In the genomic region with DNA sequence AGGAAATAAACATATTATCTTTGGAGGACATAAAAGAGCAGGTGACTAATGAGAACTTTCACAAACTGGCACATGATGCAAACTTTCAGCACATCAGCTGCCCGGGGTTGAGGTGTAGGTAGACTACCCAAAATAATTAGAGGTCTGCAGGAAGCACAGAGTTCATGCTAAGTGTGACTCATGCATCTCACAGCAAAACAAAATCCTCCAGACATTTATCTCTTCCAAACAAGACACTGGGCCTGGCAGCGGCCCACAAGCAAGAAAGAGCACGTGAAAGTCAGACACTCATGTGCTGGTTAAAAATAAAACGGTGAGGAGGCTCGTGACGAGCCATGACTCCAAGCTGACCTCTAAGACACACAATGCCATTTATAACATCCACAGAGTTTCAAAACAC, we compare ENCODE assay signal across 1 mouse cellular context.
TF ChIP-seq lines count a peak whose summit lies in the region.

No protein-coding gene starts in this region.

TF ChIP-seq in MEL, 35 proteins besides CTCF, POLR2A, EP300 and RAD21 (continued from another document):
- TF ChIP-seq MYB (IDR thresholded peaks at IDR 0.05; ENCODE audit: low read depth, low read length) (no peak), TBP (IDR thresholded peaks at IDR 0.05; ENCODE audit: low read depth, low read length) (peak; percentile 82), USF2 (IDR thresholded peaks at IDR 0.05; ENCODE audit: borderline replicate concordance in 1 of 2, insufficient read depth in 1 of 2, low read depth in 1 of 2, low read length in 2 of 2) (no peak), NELFE (IDR thresholded peaks at IDR 0.05; ENCODE audit: low read depth, low read length) (no peak), TCF12 (IDR thresholded peaks at IDR 0.05; ENCODE audit: low read depth, low read length) (peak; percentile 84)
TF ChIP-seq in MEL: peak in this region for 16.
